Mouse (Mus musculus) thymus, adult 2 months (tissue): ENCODE measurements around the gene Rnf215. TPM values are rescaled to one million over a fixed set of nuclear protein-coding genes. Genes with fewer than 3 reads are reported as not detected.
A peak's percentile ranks its signal among the peaks of the same experiment; 100 is the strongest.

ENCODE experiments used
- DNase-seq: peaks from one replicate; pipeline ENCODE4 v3.0.0; 2021
- H3K27ac ChIP-seq: fragments of 200-500 bp; 2 replicates; pipeline ENCODE4 v1.5.1; 2012; ENCODE audit warnings: low read length, control low read depth; ENCODE audit not compliant: control insufficient read depth, insufficient read depth
- H3K27me3 ChIP-seq: fragments of 200-500 bp; 2 replicates; pipeline ENCODE4 v1.6.1; 2012; ENCODE audit warnings: mild to moderate bottlenecking, low read length, moderate library complexity, mixed read lengths; ENCODE audit not compliant: control insufficient read depth, insufficient read depth
- H3K36me3 ChIP-seq: fragments of 200-500 bp; 2 replicates; pipeline ENCODE4 v1.6.1; 2012; ENCODE audit warnings: mild to moderate bottlenecking, low read length, moderate library complexity; ENCODE audit not compliant: control insufficient read depth, insufficient read depth
- H3K4me1 ChIP-seq: fragments of 200-500 bp; replicated peaks from 2 replicates; pipeline ENCODE4 v1.6.1; 2012; ENCODE audit warnings: low read length; ENCODE audit not compliant: control insufficient read depth, insufficient read depth
- H3K4me3 ChIP-seq: fragments of 200-500 bp; 2 replicates; pipeline ENCODE4 v1.5.1; 2012; ENCODE audit warnings: mild to moderate bottlenecking, low read length, control low read depth, moderate library complexity; ENCODE audit not compliant: control insufficient read depth, insufficient read depth
- CTCF ChIP-seq: fragments of 200-500 bp; IDR thresholded peaks from 2 replicates; pipeline ENCODE4 v1.5.1; 2012; ENCODE audit warnings: mild to moderate bottlenecking, control low read depth, low read length, moderate library complexity, borderline replicate concordance; ENCODE audit not compliant: control insufficient read depth, poor library complexity, insufficient read depth; ENCODE audit errors: extremely low read depth
- POLR2A ChIP-seq: fragments of 200-500 bp; IDR thresholded peaks from 2 replicates; pipeline ENCODE4 v1.6.1; 2012; ENCODE audit warnings: mild to moderate bottlenecking, low read length, control low read depth, moderate library complexity; ENCODE audit not compliant: control insufficient read depth, poor library complexity, insufficient read depth; ENCODE audit errors: extremely low read depth
- WGBS: fragments of 180-500 bp; shearing (Covaris S2); methylation state at CpG from one replicate; pipeline ENCODE4 v1.1.7; 2018; 5-methylcytosine and 5-hydroxymethylcytosine counted together
- polyA plus RNA-seq: library from polyadenylated mRNA; depleted of rRNA; stranded (reverse); fragments of >200 nt; gene quantifications from 2 replicates; pipeline ENCODE4 v1.2.3, GENCODE M21; 2012

Gene Rnf215
- polyA plus RNA-seq, 1 experiment: 27.0 TPM

DNA sequence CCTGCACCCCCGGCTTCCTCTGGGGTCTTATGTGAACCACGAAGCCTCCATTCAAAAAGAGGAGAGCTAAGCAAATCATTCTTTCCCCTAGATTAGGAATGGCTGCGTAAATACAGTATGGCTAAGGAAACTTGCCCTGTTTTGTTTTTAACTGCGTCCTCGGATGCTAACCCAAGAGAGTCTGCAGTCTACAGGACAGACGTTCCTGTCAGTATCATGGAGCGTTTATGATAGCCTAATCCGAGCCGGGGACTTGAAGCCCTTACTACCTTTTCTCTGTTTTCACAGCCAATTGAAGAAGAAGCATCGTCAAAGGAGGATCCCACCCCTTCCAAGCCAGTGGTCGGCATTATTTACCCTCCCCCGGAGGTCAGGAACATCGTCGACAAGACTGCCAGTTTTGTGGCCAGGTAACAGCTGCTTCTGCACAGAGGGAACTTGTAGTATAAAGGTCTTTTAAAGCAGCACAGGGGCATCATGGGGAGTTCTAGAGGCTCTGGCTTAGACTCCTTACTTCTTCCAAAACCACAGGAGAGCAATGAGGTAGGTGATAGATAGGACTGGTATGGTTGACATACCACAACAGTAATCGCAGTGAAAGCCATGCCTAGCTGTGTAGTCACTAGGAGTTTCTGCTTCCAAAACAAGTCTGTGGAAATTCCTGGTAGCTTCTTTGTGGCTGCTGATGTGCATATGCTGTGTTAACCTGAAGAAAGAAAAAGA is 25.9 kb downstream of the Rnf215 start:
- WGBS: 4% methylated on average over 15 of the region's 15 CpGs
- Histone ChIP-seq H3K27ac (no peak overlapping the region), H3K4me1 (peaks cover 5% of the 10 kb centered on the region), H3K27me3 (no peaks in the 10 kb centered on the region), H3K36me3 (peaks cover 27% of the 10 kb centered on the region), H3K4me3 (peak overlapping the region; percentile 85)
- peak; percentile 6 for DNase-seq
- no peak for TF ChIP-seq CTCF
- TF ChIP-seq POLR2A: no peak

DNA sequence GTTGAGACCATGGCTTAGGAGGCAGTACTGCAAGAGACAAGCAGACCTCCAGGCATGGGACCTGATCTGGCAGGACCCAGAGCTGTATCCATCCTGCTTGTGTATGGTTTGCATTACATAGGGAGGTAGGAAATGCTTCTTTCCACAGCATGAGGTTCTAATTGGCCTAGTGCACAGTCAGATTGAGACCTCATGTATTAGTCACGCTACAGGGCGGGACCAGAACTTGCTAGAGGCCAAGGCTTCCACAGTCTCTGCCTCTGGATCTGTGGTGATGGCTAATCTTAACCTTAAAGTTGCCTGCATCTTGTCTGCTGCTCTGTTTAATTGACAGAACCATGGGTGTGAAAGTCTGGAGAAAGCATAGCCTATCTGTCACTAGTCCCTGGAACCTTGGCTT is 29.7 kb downstream of the Rnf215 start:
- H3K27me3 ChIP-seq: no peaks in the 10 kb centered on the region
- H3K27ac ChIP-seq: no peak overlapping the region
- no peak overlapping the region for H3K4me3 ChIP-seq
- peaks cover 63% of the 10 kb centered on the region for H3K36me3 ChIP-seq
- DNase-seq: no peak
- no peak for TF ChIP-seq POLR2A
- no peak for TF ChIP-seq CTCF
- peaks cover 5% of the 10 kb centered on the region for H3K4me1 ChIP-seq
- WGBS: 96% methylated on average over 2 of the region's 2 CpGs

DNA sequence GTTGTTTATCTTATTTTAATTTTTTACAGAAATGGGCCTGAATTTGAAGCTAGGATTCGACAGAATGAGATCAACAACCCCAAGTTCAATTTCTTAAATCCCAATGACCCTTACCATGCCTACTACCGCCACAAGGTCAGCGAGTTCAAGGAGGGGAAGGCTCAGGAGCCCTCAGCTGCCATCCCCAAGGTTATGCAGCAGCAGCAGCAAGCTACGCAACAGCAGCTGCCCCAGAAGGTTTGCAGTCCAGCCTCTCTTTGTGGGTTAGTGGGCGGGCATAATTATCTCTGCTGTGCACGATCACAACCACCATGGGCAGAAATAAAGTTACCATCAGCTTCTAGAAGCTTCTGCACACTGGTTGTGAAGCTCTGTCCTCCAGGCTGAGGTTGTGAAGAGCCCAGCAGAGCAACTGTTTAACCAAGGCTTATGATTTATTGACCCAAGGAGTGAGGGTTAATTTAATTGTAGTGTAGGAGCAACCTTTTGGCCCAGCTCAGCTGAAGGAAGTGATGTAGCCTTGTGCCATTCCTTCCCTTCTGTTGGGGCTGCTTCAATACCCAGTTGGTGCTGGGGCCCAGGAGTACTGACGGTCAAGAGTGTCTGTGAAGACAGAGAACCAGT is 31.6 kb downstream of the Rnf215 start:
- TF ChIP-seq POLR2A: no peak
- TF ChIP-seq CTCF: no peak
- H3K36me3 ChIP-seq: peaks cover 82% of the 10 kb centered on the region
- H3K27ac ChIP-seq: no peak overlapping the region

DNA sequence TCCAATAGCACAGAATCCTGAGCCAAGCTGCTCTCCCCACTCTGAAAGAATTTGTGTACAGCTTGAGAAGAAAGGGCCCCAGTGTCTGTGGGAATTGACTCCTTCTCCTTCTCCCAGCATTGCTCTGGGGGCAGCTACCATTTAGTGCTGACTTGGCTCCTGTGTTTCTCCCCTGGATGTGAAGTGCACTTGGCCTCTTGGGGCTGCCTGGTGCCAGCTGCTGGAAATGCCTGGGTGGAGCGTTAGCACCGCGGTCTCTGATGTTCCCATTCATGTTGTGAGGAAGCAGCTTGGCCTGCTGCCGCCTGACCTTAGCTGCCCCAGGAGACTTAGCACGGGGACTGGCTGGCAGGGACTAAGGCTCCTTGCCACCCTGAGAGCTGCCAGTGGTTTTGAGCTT is 39.6 kb downstream of the Rnf215 start:
- TF ChIP-seq POLR2A (no peak), CTCF (no peak)
- Histone ChIP-seq H3K4me1 (no peaks in the 10 kb centered on the region), H3K27ac (no peak overlapping the region), H3K4me3 (no peak overlapping the region), H3K36me3 (peaks cover 99% of the 10 kb centered on the region), H3K27me3 (no peaks in the 10 kb centered on the region)
- 97% methylated on average over 5 of the region's 5 CpGs for WGBS
- DNase-seq: no peak

More for the DNA sequence above, 31.6 kb downstream of the Rnf215 start:
- Histone ChIP-seq H3K27me3 (no peaks in the 10 kb centered on the region), H3K4me1 (no peaks in the 10 kb centered on the region), H3K4me3 (no peak overlapping the region)
- DNase-seq: no peak
- WGBS: 95% methylated on average over 7 of the region's 7 CpGs

GRCm38 (mm10) chr11:4177716-4178115 is 42.7 kb downstream of the Rnf215 start:
- TF ChIP-seq POLR2A: no peak
- no peak for TF ChIP-seq CTCF
- no peaks in the 10 kb centered on the region for H3K4me1 ChIP-seq
- H3K36me3 ChIP-seq: peaks cover 90% of the 10 kb centered on the region
- no peak overlapping the region for H3K27ac ChIP-seq
- no peak overlapping the region for H3K4me3 ChIP-seq
- WGBS: 96% methylated on average over 4 of the region's 4 CpGs
- no peaks in the 10 kb centered on the region for H3K27me3 ChIP-seq
- no peak for DNase-seq

DNA sequence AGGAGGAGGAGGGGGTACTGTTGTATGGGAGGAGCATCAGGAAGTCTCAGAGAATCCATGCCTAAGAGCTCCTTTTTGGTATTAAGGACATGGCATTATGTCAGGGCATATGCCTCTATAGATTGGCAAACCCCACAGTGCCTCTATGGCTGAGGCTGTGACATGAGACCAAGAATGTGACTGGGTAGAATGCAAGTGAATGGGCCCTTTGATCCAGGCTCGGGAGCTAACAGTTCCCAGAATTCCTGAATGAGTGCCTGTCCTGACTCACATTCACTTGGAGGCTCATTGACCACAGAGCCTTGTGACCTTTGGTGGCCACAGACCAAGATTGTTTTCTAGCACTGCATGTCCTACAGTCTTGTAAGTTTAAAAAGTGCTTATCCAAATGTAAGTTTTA is 47.1 kb downstream of the Rnf215 start:
- Histone ChIP-seq H3K4me1 (peaks cover 1% of the 10 kb centered on the region), H3K27me3 (no peaks in the 10 kb centered on the region), H3K4me3 (no peak overlapping the region), H3K36me3 (peaks cover 47% of the 10 kb centered on the region), H3K27ac (no peak overlapping the region)
- no peak for DNase-seq
- TF ChIP-seq POLR2A (no peak), CTCF (no peak)
- 79% methylated on average over 1 of the region's 1 CpGs for WGBS
